Mouse (Mus musculus) brain, adult 2 months (tissue): ENCODE data around the gene Wwox.

Experiments used
- DNase-seq: peaks from one replicate; pipeline ENCODE4 v3.0.0; 2011; ENCODE audit warnings: low read depth, low spot score

Wwox gene

DNA sequence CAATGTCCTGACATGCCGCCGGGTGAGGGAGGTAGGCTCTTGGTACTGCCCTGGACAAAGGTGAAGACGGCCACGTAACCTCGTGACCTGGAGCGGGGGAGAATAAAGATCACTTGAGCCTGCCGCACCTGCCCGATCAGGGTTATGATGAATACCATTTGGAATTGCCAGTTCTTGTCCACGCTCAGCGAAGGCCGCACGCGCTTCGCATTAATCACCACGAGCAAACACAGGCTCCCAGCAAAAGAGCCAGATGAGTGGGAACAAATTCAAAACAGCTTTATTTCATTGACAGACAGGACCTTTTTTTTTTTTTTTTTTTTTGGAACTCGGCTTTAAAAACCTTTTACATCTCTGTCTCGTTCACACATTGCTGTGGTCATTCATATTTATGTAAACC lies 775.4 kb downstream of the Wwox start:
- peak; percentile 9 for DNase-seq

- DNase-seq: peak; percentile 15
These were observed 777.3 kb downstream of the Wwox start for GRCm38 (mm10) chr8:115216801-115217200.

GRCm38 (mm10) chr8:115222545-115222944 lies 783.1 kb downstream of the Wwox start:
- DNase-seq: peak; percentile 15

DNA sequence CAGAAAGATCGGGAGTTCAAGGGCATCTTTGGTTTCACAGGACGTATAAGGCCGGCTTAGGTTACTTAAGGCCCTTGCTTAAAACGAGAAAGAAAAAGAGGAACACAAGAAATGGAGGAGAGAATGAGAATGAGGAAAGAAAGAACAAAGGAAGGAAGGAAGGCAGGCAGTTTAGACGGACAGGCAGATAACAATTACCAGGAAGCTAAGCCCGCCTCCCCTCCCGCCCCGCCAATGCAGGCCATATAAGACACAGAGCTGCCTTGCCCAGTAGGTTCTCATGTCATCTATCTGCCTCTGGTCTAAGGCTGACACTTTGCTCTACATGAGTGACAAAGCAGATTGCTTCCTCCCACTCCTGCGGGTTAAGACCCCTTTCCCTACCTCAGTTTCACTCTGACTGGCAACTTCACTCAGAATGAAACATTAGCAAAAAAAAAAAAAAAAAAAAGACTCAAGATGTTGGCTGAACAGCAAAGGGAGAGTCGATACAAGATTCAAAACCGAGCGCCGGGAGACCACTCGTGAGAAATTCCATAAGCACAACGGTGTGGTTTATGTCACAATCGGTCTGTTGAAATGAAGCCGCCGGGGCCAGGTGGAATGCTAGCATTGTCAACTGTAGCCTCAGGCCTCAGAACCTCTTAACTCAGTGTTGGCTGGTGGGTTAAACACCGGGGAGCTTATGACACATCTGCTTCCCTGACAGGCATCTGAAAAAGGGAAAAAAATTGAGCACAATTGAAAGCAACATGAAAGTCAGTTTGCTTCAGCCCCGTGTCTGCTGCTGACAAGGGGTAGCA lies 787.5 kb downstream of the Wwox start:
- no peak for DNase-seq

DNA sequence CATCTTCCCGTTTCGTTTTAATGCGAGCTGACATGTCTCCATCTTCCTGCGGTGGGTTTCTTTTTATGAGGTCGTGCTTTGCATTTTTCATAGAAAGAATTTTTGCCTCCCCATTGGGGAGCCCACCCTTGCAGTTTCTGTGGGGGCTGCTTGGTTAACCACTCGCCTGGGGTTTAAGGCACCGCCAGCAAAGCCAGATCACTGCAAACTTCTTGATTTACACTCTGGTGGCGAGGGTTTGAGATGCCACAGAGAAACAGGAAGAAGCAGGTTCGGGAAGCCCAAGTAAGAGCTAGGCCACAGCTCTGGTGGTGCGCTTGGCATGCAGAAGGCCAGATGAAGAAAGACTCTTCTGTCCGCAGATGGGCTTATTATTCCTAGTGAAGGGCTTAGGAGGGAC lies 789.4 kb downstream of the Wwox start:
- DNase-seq: no peak

GRCm38 (mm10) chr8:115234068-115234467 lies 794.6 kb downstream of the Wwox start:
- DNase-seq: no peak

- no peak for DNase-seq
These were observed 798.1 kb downstream of the Wwox start for GRCm38 (mm10) chr8:115237596-115237995.

- DNase-seq: no peak
These were observed 804.1 kb downstream of the Wwox start for GRCm38 (mm10) chr8:115243465-115244027.

DNA sequence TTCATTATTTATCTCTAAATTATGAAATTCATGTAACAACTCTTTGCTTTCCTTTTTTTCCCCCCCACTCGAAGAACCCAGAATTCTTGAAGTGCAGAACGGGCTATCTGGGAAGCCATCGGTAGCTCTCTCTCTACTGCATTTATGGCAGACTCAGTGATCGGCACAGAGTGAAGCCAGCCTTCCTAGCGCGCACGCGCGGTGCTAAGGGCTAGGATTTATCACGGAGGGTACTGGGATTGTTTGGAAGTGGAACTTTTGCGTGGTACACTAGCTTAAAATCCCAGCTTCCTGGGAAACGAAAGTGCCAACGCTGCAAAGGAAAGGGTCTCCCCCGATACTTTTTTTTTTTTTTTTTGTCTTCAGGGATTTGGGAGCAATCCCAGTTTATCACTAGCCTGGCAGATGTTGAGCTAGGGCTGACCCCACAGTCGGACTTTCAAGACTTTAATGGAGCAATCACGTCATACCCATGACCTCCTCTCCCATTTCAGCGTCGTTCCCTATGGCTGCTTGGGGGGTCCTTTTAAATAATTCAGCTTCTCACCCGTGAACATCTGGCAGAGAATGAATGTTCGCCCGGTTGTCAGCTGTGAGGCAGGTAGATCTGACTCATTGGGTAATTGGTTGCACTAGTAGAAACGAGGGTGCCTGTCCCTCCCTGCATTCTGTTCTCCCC lies 810.4 kb downstream of the Wwox start:
- no peak for DNase-seq

DNA sequence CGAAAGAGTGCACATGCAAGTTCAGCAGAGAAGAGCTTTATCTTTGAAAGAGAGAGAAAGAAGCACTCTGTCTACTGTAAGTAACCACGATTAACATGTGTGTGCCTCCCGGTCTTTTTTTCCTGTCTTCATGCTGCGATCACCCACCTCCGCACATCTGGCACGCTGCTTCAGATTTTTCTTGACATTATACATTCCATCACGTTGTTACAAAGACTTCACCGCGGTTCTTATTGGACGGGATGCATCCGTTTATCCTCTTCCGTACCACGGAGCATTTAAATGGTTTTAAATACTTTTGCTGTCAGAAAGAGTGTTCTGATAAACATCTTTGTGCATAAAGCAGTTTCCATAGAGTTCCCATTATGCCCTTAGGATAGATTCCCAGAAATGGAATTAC lies 816.1 kb downstream of the Wwox start:
- no peak for DNase-seq

DNA sequence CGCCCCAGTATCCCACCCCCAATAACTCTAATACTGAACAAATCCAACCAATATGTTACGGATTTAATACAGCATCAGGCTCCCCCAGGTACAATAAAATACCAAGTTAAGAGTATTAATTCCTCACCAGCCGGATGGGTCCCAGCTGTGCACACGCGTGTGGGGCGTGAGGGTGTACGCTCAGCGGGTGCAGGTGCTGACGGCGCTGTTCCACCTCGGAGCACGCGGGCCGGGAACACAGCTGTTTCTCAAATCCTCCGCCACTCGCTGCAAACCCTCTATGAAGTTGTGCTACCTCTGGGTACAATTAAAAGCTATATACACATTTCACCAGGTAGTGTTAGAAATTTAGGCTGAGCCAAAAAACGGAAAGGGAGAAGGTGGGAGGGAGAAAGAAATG lies 818.0 kb downstream of the Wwox start:
- DNase-seq: no peak

GRCm38 (mm10) chr8:115259806-115260205 lies 820.4 kb downstream of the Wwox start:
- DNase-seq: no peak

DNA sequence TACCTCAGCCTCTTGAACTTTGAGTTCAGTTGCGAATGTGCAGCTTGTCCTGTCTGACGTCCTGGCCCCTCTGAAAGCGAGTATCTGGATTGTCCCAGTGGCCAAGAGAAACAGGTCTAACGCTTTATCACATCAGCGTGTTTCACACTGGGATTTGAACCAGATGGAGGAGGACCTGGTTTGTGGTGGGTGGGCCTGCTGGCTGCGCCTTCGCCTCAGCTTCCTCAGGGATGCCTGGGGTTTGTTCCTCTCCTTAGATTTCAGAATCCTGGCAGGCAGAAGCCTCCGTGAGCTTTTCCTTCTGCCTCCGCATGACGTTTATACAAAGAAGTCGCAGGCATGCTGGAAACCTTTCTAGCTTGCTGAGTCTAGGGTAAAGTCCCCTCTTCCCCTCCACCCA lies 827.7 kb downstream of the Wwox start:
- DNase-seq: no peak

DNA sequence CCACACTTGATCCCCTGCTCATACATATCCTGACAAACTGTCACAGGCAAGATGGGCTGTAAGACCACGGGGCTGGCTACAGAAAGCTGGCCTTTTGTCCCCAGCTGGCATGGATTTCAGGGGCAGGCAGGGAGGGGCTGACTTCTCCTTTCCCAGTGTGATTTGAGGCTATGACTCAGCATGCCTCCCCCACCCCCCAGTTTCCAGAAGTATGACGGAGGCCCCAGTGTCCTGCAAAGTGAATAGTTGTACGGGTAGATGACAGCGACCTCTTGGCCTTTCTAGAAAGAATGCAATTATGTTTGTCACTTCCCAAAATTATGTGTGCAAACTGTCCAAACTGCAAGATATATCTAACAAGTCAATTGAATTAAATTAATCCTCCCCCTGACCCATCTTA lies 830.1 kb downstream of the Wwox start:
- DNase-seq: no peak

- DNase-seq: peak; percentile 30
These were observed 834.5 kb downstream of the Wwox start for GRCm38 (mm10) chr8:115273976-115274375.

GRCm38 (mm10) chr8:115276281-115276680 lies 836.8 kb downstream of the Wwox start:
- DNase-seq: no peak

DNA sequence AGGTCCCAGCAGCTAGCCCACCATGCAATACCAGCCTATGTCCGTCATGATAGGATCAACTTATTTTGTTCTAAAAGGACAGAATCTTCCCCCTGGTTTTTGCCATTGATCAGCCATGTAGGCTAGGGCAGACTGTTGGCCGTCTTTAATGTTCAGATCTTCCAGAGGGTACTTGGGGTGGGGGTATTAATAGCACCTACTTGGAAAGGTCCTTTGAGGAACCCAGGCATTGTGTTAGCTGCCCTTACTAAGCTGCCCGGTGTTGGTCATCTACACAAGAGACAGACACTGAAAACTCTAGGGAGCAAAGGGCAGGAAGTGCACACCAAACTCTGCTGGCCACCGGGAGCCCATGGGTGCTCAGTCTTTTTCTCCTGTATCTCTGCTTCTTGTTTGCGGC lies 838.8 kb downstream of the Wwox start:
- no peak for DNase-seq

DNA sequence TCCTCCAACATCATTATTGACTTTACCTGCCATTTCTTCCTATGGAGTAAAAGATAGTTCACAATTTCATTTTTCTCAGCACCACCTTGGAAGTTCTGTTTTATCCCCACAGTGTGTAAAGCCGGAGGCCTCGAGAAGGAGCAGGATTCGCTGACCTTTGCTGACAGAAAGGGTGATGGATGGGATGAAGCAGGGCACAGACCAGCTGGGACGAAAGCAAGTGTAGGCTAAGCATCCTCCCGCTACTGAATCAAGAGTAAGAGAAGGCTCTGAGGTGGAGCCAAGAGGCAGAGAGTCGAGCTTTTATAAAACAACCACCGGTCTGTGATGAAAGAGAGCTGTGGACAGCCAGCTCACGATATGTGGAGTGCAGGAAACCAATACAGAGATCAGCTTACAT lies 850.8 kb downstream of the Wwox start:
- no peak for DNase-seq

DNA sequence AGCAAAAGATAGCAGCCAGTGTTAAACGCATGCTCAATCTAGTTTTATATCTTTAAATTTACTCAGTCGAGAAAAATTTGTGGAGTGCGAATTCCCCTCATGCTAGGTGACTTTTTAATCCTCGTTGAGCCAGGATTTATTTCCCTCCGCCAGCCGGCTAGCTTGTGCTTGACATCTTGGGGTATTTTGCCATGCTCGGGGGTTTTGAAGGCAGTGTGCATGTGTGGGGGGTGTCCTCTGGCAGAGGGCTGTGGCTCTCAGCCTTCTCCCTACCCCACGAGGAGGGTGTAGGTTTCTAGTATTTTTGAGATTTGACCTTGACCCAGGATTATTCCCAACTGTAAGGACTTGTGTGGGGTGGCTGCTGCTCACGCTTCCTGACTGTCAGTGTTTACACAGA lies 857.3 kb downstream of the Wwox start:
- no peak for DNase-seq

GRCm38 (mm10) chr8:115302484-115302883 lies 863.0 kb downstream of the Wwox start:
- peak; percentile 29 for DNase-seq

- no peak for DNase-seq
These were observed 868.0 kb downstream of the Wwox start for GRCm38 (mm10) chr8:115307412-115307811.

DNA sequence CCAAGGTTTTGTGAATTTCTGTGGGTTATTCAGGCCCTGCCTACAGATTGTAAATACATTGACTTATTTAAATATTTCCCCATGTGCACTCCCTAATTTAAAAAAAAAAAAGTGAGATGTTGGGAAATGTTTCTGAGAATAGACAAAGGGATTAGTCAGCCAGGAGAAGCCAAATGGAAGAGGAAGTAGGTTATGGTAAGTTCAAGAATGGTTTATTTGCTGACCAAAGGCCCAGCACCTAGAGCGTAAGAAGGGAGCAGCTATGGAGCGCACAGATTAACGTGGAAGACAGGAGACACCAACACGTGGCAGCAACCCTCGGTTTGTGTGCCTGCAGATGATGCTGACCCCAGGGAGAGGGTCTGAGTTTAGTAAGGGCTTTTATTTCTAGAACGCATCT lies 871.5 kb downstream of the Wwox start:
- DNase-seq: no peak

DNA sequence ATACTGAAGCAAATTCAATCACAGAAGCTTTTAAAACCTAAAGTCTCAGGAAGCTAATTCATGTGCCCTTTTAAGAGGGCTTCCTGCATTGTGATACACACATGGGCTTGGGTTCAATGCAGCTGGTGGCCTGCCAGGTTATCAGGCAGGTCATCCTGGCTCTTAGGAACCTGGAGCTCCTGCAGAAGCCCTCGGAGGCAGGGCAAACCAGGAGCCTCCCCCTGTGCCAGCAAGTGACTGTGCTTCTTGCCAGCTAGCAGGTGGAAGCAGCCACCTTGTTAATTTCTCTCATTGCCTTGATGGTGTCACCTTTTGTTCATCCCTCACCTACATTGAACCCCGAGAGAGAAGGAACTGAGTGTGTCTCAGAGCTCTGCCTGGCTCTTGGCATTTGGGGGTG lies 872.9 kb downstream of the Wwox start:
- DNase-seq: peak; percentile 71
